Mouse (Mus musculus) liver, postnatal 0 days (tissue): ENCODE measurements around the gene Bcr. TPM values are rescaled to one million over a fixed set of nuclear protein-coding genes. Genes with fewer than 3 reads are reported as not detected.
"Not testable (repeated sequence)": the region's sequence is repeated elsewhere in the genome, so short reads cannot be mapped to it uniquely, and the experiment has no call there.

ENCODE experiments used
- ATAC-seq: fragments of 200-750 bp; cut with Nextera tagmentation; 2 replicates; pipeline ENCODE4 v1.8.0; 2017; ENCODE audit warnings: mild to moderate bottlenecking, moderate library complexity
- DNase-seq: peaks from one replicate; pipeline ENCODE4 v3.0.0-alpha.2; 2016
- H3K27ac ChIP-seq: fragments of 300-500 bp; sonication (generic); 2 replicates; pipeline ENCODE4 v1.5.1; 2014; ENCODE audit warnings: antibody characterized with exemption, moderate library complexity, mild to moderate bottlenecking, low read depth
- H3K27me3 ChIP-seq: fragments of 300-500 bp; sonication (generic); 2 replicates; pipeline ENCODE4 v1.6.1; 2014; ENCODE audit warnings: low read length, control low read depth, mixed read lengths; ENCODE audit not compliant: insufficient read depth
- H3K36me3 ChIP-seq: fragments of 300-500 bp; sonication (generic); replicated peaks from 2 replicates; pipeline ENCODE4 v1.6.1; 2014; ENCODE audit warnings: mild to moderate bottlenecking, control low read depth, low read length, moderate library complexity, mixed read lengths; ENCODE audit not compliant: insufficient read depth
- H3K4me1 ChIP-seq: fragments of 300-500 bp; sonication (generic); 2 replicates; pipeline ENCODE4 v1.6.1; 2014; ENCODE audit warnings: antibody characterized with exemption, mild to moderate bottlenecking, control low read depth; ENCODE audit not compliant: insufficient read depth
- H3K4me2 ChIP-seq: fragments of 300-500 bp; sonication (generic); 2 replicates; pipeline ENCODE4 v1.6.1; 2014; ENCODE audit warnings: low read depth, mild to moderate bottlenecking, low read length, moderate library complexity, mixed read lengths
- H3K4me3 ChIP-seq: fragments of 300-500 bp; sonication (generic); 2 replicates; pipeline ENCODE4 v1.5.1; 2014; ENCODE audit warnings: low read depth, low read length
- H3K9ac ChIP-seq: fragments of 300-500 bp; sonication (generic); replicated peaks from 2 replicates; pipeline ENCODE4 v1.6.1; 2014; ENCODE audit warnings: mild to moderate bottlenecking, moderate library complexity
- H3K9me3 ChIP-seq: fragments of 300-500 bp; sonication (generic); 2 replicates; pipeline ENCODE4 v1.6.1; 2016; ENCODE audit warnings: mild to moderate bottlenecking, control low read depth, low read length, mixed read lengths
- CTCF ChIP-seq: sonication (generic); IDR thresholded peaks from 2 replicates; pipeline ENCODE4 v1.5.1; 2016; ENCODE audit warnings: antibody characterized with exemption, low read depth
- EP300 ChIP-seq: IDR thresholded peaks from 2 replicates; pipeline ENCODE4 v1.6.1; 2016; ENCODE audit warnings: antibody characterized with exemption, low read depth, mild to moderate bottlenecking
- WGBS: fragments of 180-500 bp; shearing (Covaris S2); extraction: QIAGEN DNeasy Blood & Tissue Kit; methylation state at CpG from one replicate; pipeline ENCODE4 v1.1.7; 2014; ENCODE audit not compliant: insufficient replicate concordance; 5-methylcytosine and 5-hydroxymethylcytosine counted together
- polyA plus RNA-seq: library from polyadenylated mRNA; unstranded; fragments of >200 nt; fragmentation: Nextera tagmentation; extraction: Ambion mirVana; gene quantifications from 2 replicates; pipeline ENCODE4 v1.2.1, GENCODE M21; 2015

Bcr gene
- polyA plus RNA-seq, 1 experiment from 2014 or later: 3.4 TPM

DNA sequence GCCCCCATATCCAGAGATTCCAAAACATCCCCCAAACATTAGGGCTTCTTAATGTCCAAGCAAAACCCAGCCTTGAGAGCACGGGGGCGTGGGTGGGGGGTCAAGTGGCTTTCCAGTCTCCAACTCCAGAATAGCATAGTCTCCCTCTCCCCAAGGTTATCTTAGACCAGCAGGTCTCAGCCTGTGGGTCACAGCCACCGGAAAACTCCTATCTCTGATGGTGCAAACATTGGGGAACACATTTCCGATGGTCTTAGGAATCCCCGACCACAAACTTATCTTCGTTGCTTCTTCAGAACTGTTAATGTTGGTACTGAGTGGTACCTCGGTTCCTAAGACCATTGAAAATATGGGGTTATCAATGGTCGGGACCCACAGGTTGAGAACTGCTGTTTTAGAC, 31.6 kb upstream of the Bcr start:
- Histone ChIP-seq H3K4me1 (peaks cover 15% of the 10 kb centered on the region), H3K9ac (no peak overlapping the region), H3K4me3 (no peak overlapping the region), H3K9me3 (no peaks in the 10 kb centered on the region), H3K36me3 (no peaks in the 10 kb centered on the region), H3K4me2 (no peak overlapping the region), H3K27ac (no peak overlapping the region), H3K27me3 (no peaks in the 10 kb centered on the region)
- 47% methylated on average over 8 of the region's 8 CpGs for WGBS
- TF ChIP-seq CTCF (no peak), EP300 (no peak)
- ATAC-seq (no peak), DNase-seq (no peak)

DNA sequence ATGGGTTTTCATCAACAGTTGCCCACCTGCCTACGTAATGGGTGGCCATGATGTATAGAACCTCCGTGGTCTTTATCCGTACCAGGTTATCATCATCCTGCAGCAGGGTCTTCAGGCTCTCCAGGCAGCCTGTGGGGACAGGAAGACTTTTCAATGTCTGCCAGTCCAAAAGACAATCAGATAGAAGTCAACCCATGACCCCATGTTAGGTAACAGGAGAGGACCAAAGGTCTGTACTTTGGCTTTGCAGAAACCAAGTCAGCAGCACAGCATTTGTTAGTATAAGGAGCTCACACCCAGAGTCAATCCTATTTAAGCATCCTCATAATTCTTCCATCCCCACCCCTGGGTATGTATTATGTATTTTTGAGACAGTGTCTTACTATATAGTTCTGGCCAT, 30.7 kb upstream of the Bcr start:
- TF ChIP-seq CTCF (no peak), EP300 (no peak)

DNA sequence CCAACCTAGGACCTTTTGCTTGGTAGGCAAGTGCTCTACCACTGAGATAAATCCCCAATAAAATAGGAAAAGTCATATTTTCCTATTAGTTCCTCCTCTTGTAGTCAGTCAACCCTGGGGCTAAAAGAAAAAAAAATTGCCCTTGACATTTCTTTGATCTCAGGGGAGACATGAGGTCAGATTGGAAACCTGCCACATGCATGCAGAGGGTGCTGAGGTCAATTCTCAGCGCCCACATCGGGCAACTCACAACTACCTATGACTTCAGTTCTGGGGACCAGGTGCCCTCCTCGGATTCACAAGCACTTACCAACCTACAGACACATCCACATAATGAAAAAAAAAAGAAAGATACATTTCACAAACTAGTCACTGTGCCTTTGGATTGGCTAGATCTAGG, 30.2 kb upstream of the Bcr start:
- DNase-seq: no peak
- TF ChIP-seq CTCF (no peak), EP300 (no peak)
- H3K4me1 ChIP-seq: peaks cover 15% of the 10 kb centered on the region
- 63% methylated on average over 3 of the region's 3 CpGs for WGBS
- no peaks in the 10 kb centered on the region for H3K36me3 ChIP-seq
- H3K9me3 ChIP-seq: no peaks in the 10 kb centered on the region
- H3K4me3 ChIP-seq: no peak overlapping the region
- H3K9ac ChIP-seq: no peak overlapping the region
- H3K27ac ChIP-seq: no peak overlapping the region
- no peaks in the 10 kb centered on the region for H3K27me3 ChIP-seq
- H3K4me2 ChIP-seq: no peak overlapping the region
- ATAC-seq: no peak

More for the DNA sequence above, 30.7 kb upstream of the Bcr start:
- H3K9ac ChIP-seq: no peak overlapping the region
- peaks cover 15% of the 10 kb centered on the region for H3K4me1 ChIP-seq
- DNase-seq (no peak), ATAC-seq (no peak)
- H3K27ac ChIP-seq: no peak overlapping the region
- H3K36me3 ChIP-seq: no peaks in the 10 kb centered on the region
- H3K9me3 ChIP-seq: no peaks in the 10 kb centered on the region
- no peaks in the 10 kb centered on the region for H3K27me3 ChIP-seq
- no peak overlapping the region for H3K4me2 ChIP-seq
- 77% methylated on average over 3 of the region's 3 CpGs for WGBS
- no peak overlapping the region for H3K4me3 ChIP-seq

DNA sequence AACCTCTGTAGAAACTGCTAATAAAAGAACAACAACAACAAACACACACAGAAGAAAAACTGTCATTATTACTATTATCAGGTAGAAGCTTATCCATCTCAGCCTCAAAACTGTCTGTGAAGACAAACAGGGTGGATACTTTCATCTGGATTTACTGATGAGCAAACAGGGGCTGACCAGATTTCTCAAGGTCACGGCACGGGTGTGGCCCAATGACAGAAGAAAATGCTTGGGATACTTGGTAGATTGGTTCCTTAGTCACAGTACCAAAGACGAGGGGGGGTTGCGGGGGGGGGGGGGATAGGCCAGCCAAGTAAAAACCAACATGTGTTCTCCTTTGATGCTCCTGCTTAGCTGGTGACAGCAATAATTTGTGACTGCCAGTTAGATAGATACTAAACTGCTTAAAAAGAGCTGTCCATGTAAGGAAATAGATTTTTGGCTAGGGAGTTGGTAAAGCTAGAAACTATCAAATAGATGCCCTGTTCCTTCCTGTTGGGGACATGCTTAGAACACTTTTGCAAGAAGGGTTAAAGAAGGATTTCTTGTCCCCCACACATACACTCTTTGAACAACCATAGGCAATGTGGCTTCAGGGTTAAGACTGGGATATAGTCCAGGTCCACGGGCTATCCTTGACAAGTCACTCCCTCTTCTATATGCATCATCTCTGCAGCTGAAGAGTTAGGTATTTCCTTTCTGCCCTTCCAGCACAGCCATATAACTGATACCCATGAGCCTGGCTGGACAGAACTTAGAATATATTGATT, 28.9 kb upstream of the Bcr start:
- no peak overlapping the region for H3K9ac ChIP-seq
- no peaks in the 10 kb centered on the region for H3K27me3 ChIP-seq
- TF ChIP-seq EP300: no peak
- TF ChIP-seq CTCF: no peak
- DNase-seq (no peak), ATAC-seq (no peak)
- no peak overlapping the region for H3K27ac ChIP-seq
- no peaks in the 10 kb centered on the region for H3K36me3 ChIP-seq
- WGBS: 64% methylated on average over 5 of the region's 5 CpGs
- no peak overlapping the region for H3K4me2 ChIP-seq
- no peak overlapping the region for H3K4me3 ChIP-seq
- H3K4me1 ChIP-seq: peaks cover 16% of the 10 kb centered on the region
- no peaks in the 10 kb centered on the region for H3K9me3 ChIP-seq

DNA sequence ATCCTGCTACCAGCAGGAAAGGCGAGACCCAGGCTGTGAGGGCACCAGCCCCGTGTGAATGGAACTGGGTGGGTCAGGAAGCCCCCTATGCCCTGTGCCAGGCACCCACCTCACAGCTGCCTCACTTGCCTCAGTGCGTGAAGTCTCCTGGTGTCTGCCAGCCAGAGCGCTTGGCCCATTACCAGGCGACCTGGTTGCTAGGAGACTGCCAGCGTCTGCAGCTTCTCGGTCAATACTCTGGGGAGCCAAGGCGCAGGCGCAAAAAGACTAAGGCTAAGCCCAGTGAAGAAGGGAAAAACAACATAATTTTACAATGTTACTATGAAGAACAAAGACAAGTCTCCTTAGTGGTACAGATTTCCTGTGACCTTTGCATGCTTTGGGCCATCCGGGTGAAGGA, 28.0 kb upstream of the Bcr start, which contains the start of gene Rsph14:
Rsph14 (minus strand) TSS at position 192 of the 400 bp plus-strand sequence.
- Histone ChIP-seq H3K4me1 (peaks cover 18% of the 10 kb centered on the region), H3K4me3 (no peak within 1 kb of the TSS), H3K9me3 (no peaks in the 10 kb centered on the region), H3K27ac (no peak within 1 kb of the TSS), H3K4me2 (no peak within 1 kb of the TSS), H3K9ac (no peak within 1 kb of the TSS), H3K27me3 (no peaks in the 10 kb centered on the region), H3K36me3 (no peaks in the 10 kb centered on the region)
- DNase-seq (peak; percentile 65), ATAC-seq (no peak)
- WGBS: 52% methylated on average over 10 of the region's 10 CpGs
- TF ChIP-seq EP300 (no peak), CTCF (no peak)

DNA sequence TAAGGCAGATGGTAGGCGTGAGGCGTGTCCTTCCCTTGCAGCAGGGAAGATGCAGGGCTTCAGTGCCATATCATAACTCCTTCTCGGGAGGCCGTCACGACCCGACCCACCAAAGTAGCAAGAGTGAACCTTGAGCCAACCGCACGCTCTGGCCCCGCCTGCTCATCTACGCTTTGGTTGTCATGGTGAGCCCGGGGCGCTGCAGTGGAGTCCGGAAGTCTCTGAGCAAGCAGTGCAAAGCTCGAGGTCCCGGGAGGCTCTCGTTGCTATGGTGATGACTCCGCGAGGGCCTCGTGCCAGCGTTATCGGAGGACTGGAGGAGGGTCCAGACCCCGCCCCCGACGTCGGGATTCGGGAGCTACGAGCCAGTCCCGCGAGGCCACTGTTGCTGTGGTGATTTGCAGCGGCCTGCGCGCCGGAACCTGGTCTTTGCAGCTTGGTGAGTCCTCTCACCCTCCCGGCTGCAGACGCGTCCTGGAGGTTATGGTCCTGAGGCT, 23.5 kb upstream of the Bcr start, which contains the start of gene Rab36:
Rab36 (plus strand) TSS at position 176 of the 497 bp plus-strand sequence.
- peak; percentile 95 for ATAC-seq
- TF ChIP-seq EP300 (no peak), CTCF (no peak)
- Histone ChIP-seq H3K9me3 (no peaks in the 10 kb centered on the region), H3K4me1 (peaks cover 9% of the 10 kb centered on the region), H3K36me3 (no peaks in the 10 kb centered on the region), H3K27ac (no peak within 1 kb of the TSS), H3K4me2 (peak within 1 kb of the TSS; percentile 49), H3K27me3 (no peaks in the 10 kb centered on the region), H3K4me3 (peak within 1 kb of the TSS; percentile 35), H3K9ac (peak within 1 kb of the TSS; percentile 37; the same call in 1 of the 2 replicates)
- DNase-seq: peak; percentile 89
- WGBS: under 1% methylated on average over 36 of the region's 36 CpGs

DNA sequence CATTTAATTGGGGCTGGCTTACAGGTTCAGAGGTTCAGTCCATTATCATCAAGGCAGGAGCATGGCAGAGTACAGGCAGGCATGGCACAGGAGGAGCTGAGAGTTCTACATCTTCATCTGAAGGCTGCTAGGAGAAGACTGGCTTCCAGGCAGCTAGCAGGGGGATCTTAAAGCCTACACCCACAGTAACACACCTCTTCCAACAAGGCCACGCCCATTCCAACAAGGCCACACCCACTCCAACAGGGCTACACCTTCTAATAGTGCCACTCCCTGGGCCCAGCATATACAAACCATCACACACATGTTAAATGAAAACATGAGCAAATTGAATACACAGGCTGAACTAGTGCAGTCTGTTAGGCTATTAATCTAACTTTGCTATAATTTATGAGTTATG, 18.3 kb upstream of the Bcr start:
- ATAC-seq: not testable (repeated sequence)

More for the DNA sequence above, 18.3 kb upstream of the Bcr start:
- not testable (repeated sequence) for H3K9ac ChIP-seq, H3K4me2 ChIP-seq, H3K36me3 ChIP-seq, H3K27ac ChIP-seq, DNase-seq, H3K9me3 ChIP-seq, H3K4me3 ChIP-seq, H3K27me3 ChIP-seq
- peaks cover 14% of the 10 kb centered on the region; the same call in 1 of the 2 replicates for H3K4me1 ChIP-seq
- 7% methylated on average over 1 of the region's 1 CpGs for WGBS
